8 mouse cellular contexts compared by ENCODE assay signal in genomic region chr2:32647366-32647765, GRCm38 (mm10). TPM values are rescaled to one million over a fixed set of nuclear protein-coding genes. Genes with fewer than 3 reads are reported as not detected.
DNase-seq lines count a peak whose midpoint lies in the region; ATAC-seq and TF ChIP-seq lines count a peak whose summit lies in the region.
"Had no signal": no experiment of that assay in that cellular context is flagged by ENCODE, and none has a peak within 500 bp of the region (broad histone marks: within the 10 kb centered on the region; RNA-seq: fewer than 3 reads in every experiment).

No protein-coding gene starts in this region.

- H3K9me3 ChIP-seq in lung, embryonic 14.5 days (ENCODE audit: low read depth, low read length), result no peaks in the 10 kb centered on the region
- H3K9me3 ChIP-seq in heart, embryonic 13.5 days, result no peaks in the 10 kb centered on the region
- H3K9me3 ChIP-seq in intestine, embryonic 15.5 days, result no peaks in the 10 kb centered on the region
- H3K9me3 ChIP-seq in neural tube, embryonic 14.5 days (ENCODE audit: control insufficient read depth, low read length), result no peaks in the 10 kb centered on the region

- H3K4me1 ChIP-seq in lung, embryonic 14.5 days (ENCODE audit: insufficient read depth), result peaks cover 6% of the 10 kb centered on the region; the same call in 1 of the 2 replicates
- peaks cover 51% of the 10 kb centered on the region for H3K4me1 ChIP-seq in heart, embryonic 13.5 days
- H3K4me1 ChIP-seq in intestine, embryonic 15.5 days (replicated peaks), result peaks cover 34% of the 10 kb centered on the region
- H3K4me1 ChIP-seq in neural tube, embryonic 14.5 days (ENCODE audit: control insufficient read depth, insufficient read depth, low read length), result no peaks in the 10 kb centered on the region

- 0 out of 2 replicates have a peak, but pooled peaks cover 5% of the 10 kb centered on the region for H3K36me3 ChIP-seq in lung, embryonic 14.5 days (ENCODE audit: insufficient read depth)
- H3K36me3 ChIP-seq in heart, embryonic 13.5 days, result peaks cover 8% of the 10 kb centered on the region
- no peaks in the 10 kb centered on the region for H3K36me3 ChIP-seq in intestine, embryonic 15.5 days
- H3K36me3 ChIP-seq in neural tube, embryonic 14.5 days (ENCODE audit: control insufficient read depth, insufficient read depth, low read length), result no peaks in the 10 kb centered on the region

- H3K9ac ChIP-seq in lung, embryonic 14.5 days, result peak overlapping the region; percentile 67
- peak overlapping the region; percentile 87 for H3K9ac ChIP-seq in heart, embryonic 13.5 days
- H3K9ac ChIP-seq in intestine, embryonic 15.5 days, result peak overlapping the region; percentile 15; the same call in 1 of the 2 replicates
- no peak overlapping the region for H3K9ac ChIP-seq in neural tube, embryonic 14.5 days (replicated peaks; ENCODE audit: low read depth, low read length)

- ATAC-seq in lung, embryonic 14.5 days (ENCODE audit: insufficient read depth), result no peak
- ATAC-seq in heart, embryonic 13.5 days (ENCODE audit: extremely low read depth, insufficient number of reproducible peaks, low FRiP score, low TSS enrichment), result no peak
- ATAC-seq in intestine, embryonic 15.5 days, result no peak
- ATAC-seq in neural tube, embryonic 14.5 days (ENCODE audit: low read depth), result no peak

- DNase-seq in lung, embryonic 14.5 days, result no peak
- no peak for DNase-seq in lung, postnatal 14 days
- no peak for DNase-seq in thymus, postnatal 25 days
- no peak for DNase-seq in gastrocnemius, postnatal 14 days
- DNase-seq: cerebellum, postnatal 25 days had no signal

- H3K27ac ChIP-seq in lung, embryonic 14.5 days (ENCODE audit: low read depth), result peak overlapping the region; percentile 86; the same call in 1 of the 2 replicates
- peak overlapping the region; percentile 94 for H3K27ac ChIP-seq in heart, embryonic 13.5 days (replicated peaks)
- H3K27ac ChIP-seq in intestine, embryonic 15.5 days, result no peak overlapping the region
- H3K27ac ChIP-seq in neural tube, embryonic 14.5 days (ENCODE audit: low read depth, low read length), result no peak overlapping the region

- H3K4me2 ChIP-seq in lung, embryonic 14.5 days, result peak overlapping the region; percentile 56
- H3K4me2 ChIP-seq in heart, embryonic 13.5 days, result peak overlapping the region; percentile 66
- H3K4me2 ChIP-seq in intestine, embryonic 15.5 days (replicated peaks), result peak overlapping the region; percentile 58
- no peak overlapping the region for H3K4me2 ChIP-seq in neural tube, embryonic 14.5 days (ENCODE audit: low read depth, low read length)

- 67% methylated on average over 7 of the region's 7 CpGs for WGBS in lung, embryonic 14.5 days
- WGBS in heart, embryonic 13.5 days, result 65% methylated on average over 7 of the region's 7 CpGs
- 80% methylated on average over 7 of the region's 7 CpGs for WGBS in intestine, embryonic 15.5 days
- WGBS in neural tube, embryonic 14.5 days, result 88% methylated on average over 7 of the region's 7 CpGs

- peak overlapping the region; percentile 49 for H3K4me3 ChIP-seq in lung, embryonic 14.5 days (ENCODE audit: low read depth, low read length)
- H3K4me3 ChIP-seq in heart, embryonic 13.5 days, result peak overlapping the region; percentile 63
- H3K4me3 ChIP-seq in intestine, embryonic 15.5 days (replicated peaks), result peak overlapping the region; percentile 43
- peak overlapping the region; percentile 17; the same call in 1 of the 2 replicates for H3K4me3 ChIP-seq in neural tube, embryonic 14.5 days (ENCODE audit: low read depth, low read length)

- intact Hi-C loops in gastrocnemius, postnatal 14 days (cut with DNase I; ENCODE audit: low total_unique reads), result no loop called here

- no peak for TF ChIP-seq CTCF in lung, embryonic 14.5 days (IDR thresholded peaks at IDR 0.05; ENCODE audit: low read depth)

- H3K27me3 ChIP-seq in lung, embryonic 14.5 days (ENCODE audit: insufficient read depth, low read length), result no peaks in the 10 kb centered on the region
- no peaks in the 10 kb centered on the region for H3K27me3 ChIP-seq in heart, embryonic 13.5 days (replicated peaks)
- H3K27me3 ChIP-seq in intestine, embryonic 15.5 days (replicated peaks), result no peaks in the 10 kb centered on the region
- no peaks in the 10 kb centered on the region for H3K27me3 ChIP-seq in neural tube, embryonic 14.5 days (ENCODE audit: control insufficient read depth, insufficient read depth, low read length)

RNA-seq across cellular contexts. Expression of gene Eng, which starts 1.0 kb away (rescaled TPM):
- polyA plus RNA-seq in lung, embryonic 14.5 days (2014; fragmentation: Nextera tagmentation; extraction: Ambion mirVana), result 91.1 and 98.5 TPM in 2 replicates
- polyA plus RNA-seq in heart, embryonic 13.5 days (2015; fragmentation: Nextera tagmentation; extraction: Ambion mirVana), result 148 and 155 TPM in 2 replicates
- 62.6 and 63.2 TPM in 2 replicates for polyA plus RNA-seq in intestine, embryonic 15.5 days (2015; fragmentation: Nextera tagmentation; extraction: Ambion mirVana)
- 13.0 and 22.9 TPM in 2 replicates for polyA plus RNA-seq in neural tube, embryonic 14.5 days (2014; fragmentation: Nextera tagmentation; extraction: Ambion mirVana)
- total RNA-seq in gastrocnemius, postnatal 14 days (2021), result 10 to 100 TPM; 46.8 to 49.3 TPM

RNA-seq across cellular contexts. Expression of gene Ak1, which starts 25.8 kb away (rescaled TPM):
- 34.3 and 35.8 TPM in 2 replicates for polyA plus RNA-seq in lung, embryonic 14.5 days (2014; fragmentation: Nextera tagmentation; extraction: Ambion mirVana)
- polyA plus RNA-seq in heart, embryonic 13.5 days (2015; fragmentation: Nextera tagmentation; extraction: Ambion mirVana), result 302 and 318 TPM in 2 replicates
- 19.2 and 19.6 TPM in 2 replicates for polyA plus RNA-seq in intestine, embryonic 15.5 days (2015; fragmentation: Nextera tagmentation; extraction: Ambion mirVana)
- polyA plus RNA-seq in neural tube, embryonic 14.5 days (2014; fragmentation: Nextera tagmentation; extraction: Ambion mirVana), result 78.6 and 85.0 TPM in 2 replicates
- 1,000 to 10,000 TPM; 1,800 to 1,917 TPM for total RNA-seq in gastrocnemius, postnatal 14 days (2021)

RNA-seq across cellular contexts. Expression of gene St6galnac6, which starts 47.9 kb away (rescaled TPM):
- polyA plus RNA-seq in lung, embryonic 14.5 days (2014; fragmentation: Nextera tagmentation; extraction: Ambion mirVana), result 8.3 and 11.1 TPM in 2 replicates
- 24.8 and 29.1 TPM in 2 replicates for polyA plus RNA-seq in heart, embryonic 13.5 days (2015; fragmentation: Nextera tagmentation; extraction: Ambion mirVana)
- 14.0 and 15.7 TPM in 2 replicates for polyA plus RNA-seq in intestine, embryonic 15.5 days (2015; fragmentation: Nextera tagmentation; extraction: Ambion mirVana)
- 5.2 and 5.4 TPM in 2 replicates for polyA plus RNA-seq in neural tube, embryonic 14.5 days (2014; fragmentation: Nextera tagmentation; extraction: Ambion mirVana)
- total RNA-seq in gastrocnemius, postnatal 14 days (2021), result 10 to 100 TPM; 42.7 to 51.0 TPM

RNA-seq across cellular contexts. Expression of gene Fpgs, which starts 56.6 kb away (rescaled TPM):
- 28.4 and 32.7 TPM in 2 replicates for polyA plus RNA-seq in lung, embryonic 14.5 days (2014; fragmentation: Nextera tagmentation; extraction: Ambion mirVana)
- 19.0 and 21.3 TPM in 2 replicates for polyA plus RNA-seq in heart, embryonic 13.5 days (2015; fragmentation: Nextera tagmentation; extraction: Ambion mirVana)
- polyA plus RNA-seq in intestine, embryonic 15.5 days (2015; fragmentation: Nextera tagmentation; extraction: Ambion mirVana), result 30.1 and 35.5 TPM in 2 replicates
- polyA plus RNA-seq in neural tube, embryonic 14.5 days (2014; fragmentation: Nextera tagmentation; extraction: Ambion mirVana), result 14.6 and 15.3 TPM in 2 replicates
- total RNA-seq in gastrocnemius, postnatal 14 days (2021), result 10 to 100 TPM in 1 of 2 experiments, 1 to 10 TPM in 1; 6.7 to 11.1 TPM

Comparison
In these comparisons a context has a peak if more than half of its experiments do, and no peak if none do; other contexts are left out.
1. H3K27ac ChIP-seq: peak in lung, embryonic 14.5 days (single experiment) and heart, embryonic 13.5 days (single experiment); none in intestine, embryonic 15.5 days (single experiment) and neural tube, embryonic 14.5 days (single experiment).
2. Peak in every context shown above with its lines, with median percentiles within 50 percentile points of each other: H3K4me3 ChIP-seq.